Mouse (Mus musculus) CH12.LX (cell line): Measurements from ENCODE around the gene Zfp420. TPM values are rescaled to one million over a fixed set of nuclear protein-coding genes. Genes with fewer than 3 reads are reported as not detected.

ENCODE experiments used
- DNase-seq: peaks from one replicate; pipeline ENCODE4 v3.0.0-alpha.2; 2013; ENCODE audit errors: extremely low read depth
- H3K27ac ChIP-seq: 2 replicates; pipeline ENCODE4 v1.5.1; 2012; ENCODE audit warnings: low read depth, mild to moderate bottlenecking, control low read depth, moderate library complexity; ENCODE audit not compliant: insufficient read depth
- H3K27me3 ChIP-seq: replicated peaks from 2 replicates; pipeline ENCODE3; 2012; ENCODE audit warnings: inconsistent platforms
- H3K36me3 ChIP-seq, 2 experiments: replicated peaks in 1 of 2; 2 replicates each; pipeline versions ENCODE3 to v1.6.1; 2012; ENCODE audit warnings: inconsistent platforms in 1 of 2, low read length in 1 of 2, mild to moderate bottlenecking in 1 of 2, mixed read lengths in 1 of 2, moderate library complexity in 1 of 2; ENCODE audit not compliant: control insufficient read depth in 1 of 2, insufficient read depth in 1 of 2
- H3K4me1 ChIP-seq, 2 experiments: 2 replicates each; pipeline ENCODE4 v1.6.1; 2012; ENCODE audit warnings: inconsistent platforms in 1 of 2, moderate library complexity in 1 of 2; ENCODE audit not compliant: insufficient read depth in 2 of 2, control insufficient read depth in 1 of 2
- H3K4me2 ChIP-seq: 2 replicates; pipeline ENCODE4 v1.6.1; 2012; ENCODE audit warnings: low read depth, mild to moderate bottlenecking, control low read depth; ENCODE audit not compliant: poor library complexity, insufficient read depth, severe bottlenecking
- H3K4me3 ChIP-seq, 3 experiments: fragments of 150-350 bp in 1 of 3; sonication (generic) in 1 of 3; replicated peaks in 1 of 3; 2 replicates each; pipeline versions ENCODE3 to v1.5.1; 2011 to 2012; ENCODE audit warnings: low read depth in 2 of 3, low read length in 2 of 3, mild to moderate bottlenecking in 2 of 3, moderate library complexity in 2 of 3, control low read depth in 1 of 3, improper control_type of control experiment in 1 of 3, inconsistent platforms in 1 of 3, mixed read lengths in 1 of 3; ENCODE audit not compliant: poor library complexity in 1 of 3
- H3K79me2 ChIP-seq: replicated peaks from 2 replicates; pipeline ENCODE4 v1.6.1; 2012; ENCODE audit warnings: mild to moderate bottlenecking, moderate library complexity; ENCODE audit not compliant: control insufficient read depth, poor library complexity, insufficient read depth, severe bottlenecking; ENCODE audit errors: extremely low read depth
- H3K9ac ChIP-seq: 2 replicates; pipeline ENCODE4 v1.6.1; 2012; ENCODE audit warnings: low read depth, mild to moderate bottlenecking, control low read depth, moderate library complexity; ENCODE audit not compliant: insufficient read depth
- H3K9me3 ChIP-seq: replicated peaks from 2 replicates; pipeline ENCODE3; 2012; ENCODE audit warnings: low read length, inconsistent platforms, mixed read lengths
- CHD1 ChIP-seq: IDR thresholded peaks from 2 replicates; pipeline ENCODE4 v1.6.1; 2012; ENCODE audit warnings: low read depth, low read length, improper control_type of control experiment, inconsistent platforms
- E2F4 ChIP-seq: IDR thresholded peaks from 2 replicates; pipeline ENCODE4 v1.6.1; 2011; ENCODE audit warnings: low read depth, low read length, improper control_type of control experiment; ENCODE audit not compliant: insufficient replicate concordance
- ELF1 ChIP-seq: IDR thresholded peaks from 2 replicates; pipeline ENCODE4 v1.6.1; 2014; ENCODE audit warnings: low read depth, mild to moderate bottlenecking, inconsistent platforms, low read length, improper control_type of control experiment
- ETS1 ChIP-seq: conservative IDR thresholded peaks from 2 replicates; pipeline ENCODE4 v1.6.1; 2012; ENCODE audit warnings: low read depth, mild to moderate bottlenecking, inconsistent platforms, low read length, improper control_type of control experiment, moderate library complexity
- HCFC1 ChIP-seq: IDR thresholded peaks from 2 replicates; pipeline ENCODE4 v1.6.1; 2012; ENCODE audit warnings: low read depth, mild to moderate bottlenecking, inconsistent platforms, low read length, improper control_type of control experiment
- IRF4 ChIP-seq: IDR thresholded peaks from 2 replicates; pipeline ENCODE4 v1.6.1; 2014; ENCODE audit warnings: low read depth, mild to moderate bottlenecking, inconsistent platforms, low read length, improper control_type of control experiment
- JUN ChIP-seq: IDR thresholded peaks from 2 replicates; pipeline ENCODE4 v1.6.1; 2011; ENCODE audit warnings: low read depth, mild to moderate bottlenecking, low read length, improper control_type of control experiment, moderate library complexity; ENCODE audit not compliant: insufficient read depth
- MAX ChIP-seq: IDR thresholded peaks from 2 replicates; pipeline ENCODE4 v1.6.1; 2011; ENCODE audit warnings: low read length, improper control_type of control experiment
- MAZ ChIP-seq: IDR thresholded peaks from 2 replicates; pipeline ENCODE4 v1.6.1; 2012; ENCODE audit warnings: low read depth, mild to moderate bottlenecking, inconsistent platforms, low read length, improper control_type of control experiment, moderate library complexity
- MEF2A ChIP-seq: IDR thresholded peaks from 2 replicates; pipeline ENCODE4 v1.6.1; 2014; ENCODE audit warnings: low read depth, mild to moderate bottlenecking, inconsistent platforms, low read length, improper control_type of control experiment, borderline replicate concordance
- MXI1 ChIP-seq: IDR thresholded peaks from 2 replicates; pipeline ENCODE4 v1.6.1; 2011; ENCODE audit warnings: mild to moderate bottlenecking, low read depth, low read length, improper control_type of control experiment
- NELFE ChIP-seq: IDR thresholded peaks from 2 replicates; pipeline ENCODE4 v1.6.1; 2011; ENCODE audit warnings: low read depth, low read length, improper control_type of control experiment
- TBP ChIP-seq: conservative IDR thresholded peaks from 2 replicates; pipeline ENCODE4 v1.6.1; 2011; ENCODE audit warnings: low read depth, low read length, improper control_type of control experiment
- UBTF ChIP-seq: IDR thresholded peaks from 2 replicates; pipeline ENCODE4 v1.6.1; 2012; ENCODE audit warnings: low read depth, mild to moderate bottlenecking, inconsistent platforms, low read length, improper control_type of control experiment, moderate library complexity
- USF1 ChIP-seq: IDR thresholded peaks from 2 replicates; pipeline ENCODE4 v1.6.1; 2014; ENCODE audit warnings: low read depth, mild to moderate bottlenecking, inconsistent platforms, low read length, improper control_type of control experiment
- USF2 ChIP-seq: conservative IDR thresholded peaks from 2 replicates; pipeline ENCODE4 v1.6.1; 2011; ENCODE audit warnings: low read depth, low read length, improper control_type of control experiment
- ZKSCAN1 ChIP-seq: IDR thresholded peaks from 2 replicates; pipeline ENCODE4 v1.6.1; 2012; ENCODE audit warnings: low read depth, inconsistent platforms, low read length, improper control_type of control experiment, borderline replicate concordance
- dilution Hi-C: fragments of 300-500 bp; cut with MboI; formaldehyde crosslinking; loops from 2 replicates; pipeline ENCODE4 v1.14.3; 2020; ENCODE audit warnings: low sequenced_read_pairs; ENCODE audit not compliant: extremely low pct_unique_long_range_greater_than_20kb, extremely low pct_ligation_motif_present
- in situ Hi-C: fragments of 300-500 bp; cut with MboI; formaldehyde crosslinking; loops from 3 replicates; pipeline ENCODE4 v1.14.3; 2019; ENCODE audit warnings: low sequenced_read_pairs, low pct_ligation_motif_present, low pct_unique_long_range_greater_than_20kb, mixed read lengths
- polyA plus RNA-seq: library from polyadenylated mRNA; unstranded; fragments of >175 nt; gene quantifications from 2 replicates; pipeline ENCODE4 v1.2.1, GENCODE M21; 2012; ENCODE audit warnings: low read depth; ENCODE audit not compliant: insufficient read length
- total RNA-seq, 2 experiments: library from RNA; depleted of rRNA; stranded (reverse); fragments of 300-350 nt in 1 of 2; fragments of >200 nt in 1 of 2; gene quantifications; 2 replicates each; pipeline ENCODE4 v1.2.3; 2012 to 2014

Gene Zfp420
- total and polyA plus RNA-seq, 3 experiments: 2.5 to 4.8 (median 3.3) TPM

DNA sequence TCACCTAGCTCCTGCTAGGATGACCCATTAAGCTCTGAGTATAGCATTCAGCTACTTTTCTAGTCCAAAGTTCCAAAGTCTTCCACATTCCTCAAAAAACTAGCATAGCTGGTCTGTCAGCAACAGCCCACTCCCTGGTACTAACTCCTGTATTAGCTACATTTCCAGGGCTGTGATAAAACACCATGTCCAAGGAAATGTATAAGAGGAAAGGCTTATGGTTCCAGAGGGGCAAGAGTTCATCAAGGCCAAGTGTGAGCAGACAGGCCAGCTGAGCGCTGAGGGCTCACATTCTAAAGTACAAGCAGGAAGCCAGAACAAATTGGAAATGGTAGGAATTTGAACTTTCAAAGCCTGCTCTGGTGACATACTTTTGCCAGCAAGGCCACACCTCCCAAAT is 17.7 kb upstream of the Zfp420 start:
- Histone ChIP-seq H3K27ac (no peak overlapping the region), H3K4me2 (no peak overlapping the region), H3K4me1 (no peaks in the 10 kb centered on the region), H3K9ac (no peak overlapping the region), H3K4me3 (no peak overlapping the region), H3K9me3 (no peaks in the 10 kb centered on the region), H3K79me2 (no peaks in the 10 kb centered on the region), H3K36me3 (peaks cover 31 to 51% of the 10 kb centered on the region in 2 experiments), H3K27me3 (no peaks in the 10 kb centered on the region)
- DNase-seq: no peak
- no peak for TF ChIP-seq CHD1
- no peak for TF ChIP-seq MAZ
- TF ChIP-seq ETS1: no peak
- TF ChIP-seq MXI1: no peak
- TF ChIP-seq USF1: no peak
- no peak for TF ChIP-seq MEF2A
- TF ChIP-seq USF2: no peak
- no peak for TF ChIP-seq TBP
- no peak for TF ChIP-seq IRF4
- in situ Hi-C loops (no loop called here), dilution Hi-C loops (no loop called here)

- in situ Hi-C loops: no loop called here
- H3K4me2 ChIP-seq: no peak overlapping the region
- TF ChIP-seq E2F4 (no peak), HCFC1 (no peak), UBTF (no peak), JUN (no peak), ELF1 (no peak), NELFE (no peak), MAZ (no peak), MAX (no peak), ZKSCAN1 (no peak), CHD1 (no peak), ETS1 (no peak), TBP (no peak)
- TF ChIP-seq, all 38 proteins: peak for 0
- no peak for DNase-seq
- Histone ChIP-seq H3K4me3 (no peak overlapping the region), H3K9ac (no peak overlapping the region), H3K4me1 (no peaks in the 10 kb centered on the region), H3K79me2 (no peaks in the 10 kb centered on the region), H3K36me3 (peaks cover 39 to 74% of the 10 kb centered on the region in 2 experiments), H3K27ac (no peak overlapping the region), H3K9me3 (no peaks in the 10 kb centered on the region), H3K27me3 (no peaks in the 10 kb centered on the region)
- dilution Hi-C loops: no loop called here
Observed at GRCm38 (mm10) chr7:29844616-29845015, 15.2 kb upstream of the Zfp420 start.
